Mouse (Mus musculus) MEL (cell line): ENCODE data around the gene Oas3.

Source experiments
- CHD2 ChIP-seq: IDR thresholded peaks from 2 replicates; pipeline ENCODE4 v1.6.1; 2011; ENCODE audit warnings: low read length, improper control_type of control experiment
- CTCF ChIP-seq, 3 experiments: IDR thresholded peaks in 2 of 3; conservative IDR thresholded peaks in 1 of 3; 2 replicates each; pipeline ENCODE4 v1.5.1; 2011 to 2012; ENCODE audit warnings: low read length in 3 of 3, low read depth in 2 of 3, mild to moderate bottlenecking in 2 of 3, improper control_type of control experiment in 1 of 3, inconsistent platforms in 1 of 3, mixed read lengths in 1 of 3, moderate library complexity in 1 of 3; ENCODE audit not compliant: control insufficient read depth in 1 of 3, insufficient read depth in 1 of 3, poor library complexity in 1 of 3, severe bottlenecking in 1 of 3
- JUND ChIP-seq: IDR thresholded peaks from 2 replicates; pipeline ENCODE4 v1.6.1; 2011; ENCODE audit warnings: low read depth, mild to moderate bottlenecking, improper control_type of control experiment, low read length
- KAT2A ChIP-seq: conservative IDR thresholded peaks from 2 replicates; pipeline ENCODE4 v1.6.1; 2012; ENCODE audit warnings: low read depth, low read length, improper control_type of control experiment, inconsistent platforms
- MAFK ChIP-seq: IDR thresholded peaks from 2 replicates; pipeline ENCODE4 v1.6.1; 2011; ENCODE audit warnings: low read depth, mild to moderate bottlenecking, low read length, improper control_type of control experiment, borderline replicate concordance
- MAZ ChIP-seq: IDR thresholded peaks from 2 replicates; pipeline ENCODE4 v1.6.1; 2012; ENCODE audit warnings: low read depth, mild to moderate bottlenecking, inconsistent platforms, low read length, improper control_type of control experiment
- MYC ChIP-seq: IDR thresholded peaks from 2 replicates; pipeline ENCODE4 v1.6.1; 2011; ENCODE audit warnings: low read depth, mild to moderate bottlenecking, low read length, improper control_type of control experiment, moderate library complexity
- POLR2A ChIP-seq, 2 experiments: IDR thresholded peaks; 2 replicates each; pipeline ENCODE4 v1.6.1; 2011 to 2012; ENCODE audit warnings: low read length in 2 of 2, mild to moderate bottlenecking in 2 of 2, control low read depth in 1 of 2, improper control_type of control experiment in 1 of 2, low read depth in 1 of 2, moderate library complexity in 1 of 2; ENCODE audit not compliant: control insufficient read depth in 1 of 2, insufficient read depth in 1 of 2, poor library complexity in 1 of 2
- UBTF ChIP-seq: IDR thresholded peaks from 2 replicates; pipeline ENCODE4 v1.6.1; 2012; ENCODE audit warnings: low read depth, mild to moderate bottlenecking, inconsistent platforms, low read length, improper control_type of control experiment, moderate library complexity, borderline replicate concordance; ENCODE audit not compliant: insufficient read depth
- ZC3H11A ChIP-seq: IDR thresholded peaks from 2 replicates; pipeline ENCODE4 v1.6.1; 2012; ENCODE audit warnings: low read depth, mild to moderate bottlenecking, inconsistent platforms, low read length, improper control_type of control experiment
- ZKSCAN1 ChIP-seq: IDR thresholded peaks from 2 replicates; pipeline ENCODE4 v1.6.1; 2012; ENCODE audit warnings: low read depth, mild to moderate bottlenecking, inconsistent platforms, low read length, improper control_type of control experiment, moderate library complexity
- ZMIZ1 ChIP-seq: IDR thresholded peaks from 2 replicates; pipeline ENCODE4 v1.6.1; 2012; ENCODE audit warnings: low read depth, mild to moderate bottlenecking, inconsistent platforms, low read length, improper control_type of control experiment, moderate library complexity

DNA sequence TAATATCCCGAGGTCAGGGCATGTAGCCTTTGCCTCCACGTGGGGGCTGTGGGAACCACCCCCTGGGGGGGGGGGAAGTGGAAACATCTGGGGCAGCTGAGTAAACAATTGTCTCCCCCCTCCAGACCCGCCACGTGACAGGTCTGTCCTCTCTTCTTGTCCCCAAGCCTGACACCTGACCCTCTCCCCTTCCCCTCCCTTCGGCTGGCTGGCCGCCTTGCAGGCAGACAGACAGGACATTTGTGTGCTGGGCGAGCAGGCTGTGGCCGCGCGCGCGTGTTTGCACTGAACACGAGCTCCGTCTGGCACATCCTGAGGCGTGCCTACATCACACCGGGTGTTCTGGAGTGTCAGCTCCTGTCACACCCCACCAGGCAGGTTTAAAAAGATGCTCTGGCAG, 70.9 kb downstream of the Oas3 start:
- no peak for TF ChIP-seq CHD2
- TF ChIP-seq JUND, result no peak
- no peak for TF ChIP-seq ZC3H11A
- no peak for TF ChIP-seq CTCF (IDR thresholded peaks at IDR 0.05 in 2 of 3, conservative IDR thresholded peaks at IDR 0.05 in 1 of 3; ENCODE audit: control insufficient read depth in 1 of 3, insufficient read depth in 1 of 3, low read depth in 2 of 3, low read length in 3 of 3, poor library complexity in 1 of 3, severe bottlenecking in 1 of 3)
- TF ChIP-seq MAFK, result no peak
- no peak for TF ChIP-seq MYC
- TF ChIP-seq ZMIZ1, result no peak
- no peak for TF ChIP-seq KAT2A
- TF ChIP-seq MAZ, result no peak
- no peak for TF ChIP-seq UBTF
- no peak for TF ChIP-seq POLR2A (IDR thresholded peaks at IDR 0.05; ENCODE audit: control insufficient read depth in 1 of 2, insufficient read depth in 1 of 2, low read depth in 1 of 2, low read length in 2 of 2, poor library complexity in 1 of 2)
- TF ChIP-seq ZKSCAN1, result no peak
